Mouse (Mus musculus): ENCODE results near the gene Tssk4. TPM values are rescaled to one million over a fixed set of nuclear protein-coding genes. Genes with fewer than 3 reads are reported as not detected.

Tssk4 gene
- 0.50 TPM for polyA plus RNA-seq (2014; fragmentation: Illumina TruSeq; extraction: RNeasy Lipid Tissue Mini Kit (QIAGEN cat#74804); ENCODE audit: low read depth, low replicate concordance)

DNA sequence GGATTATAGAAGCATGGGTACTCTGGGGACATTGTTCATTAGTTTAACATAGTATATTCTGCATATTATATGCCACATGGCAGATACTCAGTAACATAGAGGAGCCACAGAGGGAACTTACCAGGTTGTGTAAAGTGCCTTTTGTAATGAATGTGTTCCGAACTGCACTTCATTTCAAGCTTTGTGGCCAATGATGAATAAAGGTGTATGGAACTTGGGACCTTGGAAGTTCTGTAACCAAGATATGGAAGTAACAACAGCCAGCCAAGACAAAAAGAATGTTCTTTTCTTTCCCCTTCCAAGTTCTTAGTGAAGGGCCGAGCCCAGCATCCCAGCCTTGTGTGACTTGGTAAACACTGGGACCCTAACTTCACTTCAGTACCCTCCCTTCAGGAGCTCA lies at the start of gene Tssk4:
Gene Tssk4 (plus strand): TSS at position 301 of the 400 bp plus-strand sequence.

GRCm38 (mm10) chr14:55603271-55603632 lies 46.7 kb upstream of the Tssk4 start, which contains the start of gene Irf9:
TSS of gene Irf9 (plus strand) at chr14:55603571.

DNA sequence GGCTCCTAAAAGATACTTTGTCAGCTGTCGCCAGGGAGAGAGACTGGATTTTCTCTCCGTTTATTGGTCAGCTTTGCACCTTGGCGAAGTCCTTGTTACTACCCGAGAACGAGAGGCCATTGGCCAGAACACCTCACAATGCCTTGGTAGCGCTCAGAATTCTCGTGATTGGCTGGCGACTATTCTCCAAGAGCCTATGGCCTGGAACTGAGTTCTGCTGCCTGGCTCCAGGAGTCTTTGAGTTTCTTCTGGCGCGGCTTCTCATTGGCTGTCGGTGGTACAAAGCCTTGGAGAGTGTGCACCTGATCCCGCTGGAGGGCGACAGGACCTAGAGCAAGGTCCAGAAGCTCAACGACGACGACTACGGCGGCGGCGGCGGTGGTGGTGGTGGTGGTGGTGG lies 32.2 kb upstream of the Tssk4 start, which contains the start of gene Rec8:
Gene Rec8 (plus strand): TSS at position 216 of the 400 bp plus-strand sequence.

GRCm38 (mm10) chr14:55635523-55636007 lies 14.4 kb upstream of the Tssk4 start, which contains the start of gene Ipo4:
TSS of gene Ipo4 (minus strand) at chr14:55635957.

DNA sequence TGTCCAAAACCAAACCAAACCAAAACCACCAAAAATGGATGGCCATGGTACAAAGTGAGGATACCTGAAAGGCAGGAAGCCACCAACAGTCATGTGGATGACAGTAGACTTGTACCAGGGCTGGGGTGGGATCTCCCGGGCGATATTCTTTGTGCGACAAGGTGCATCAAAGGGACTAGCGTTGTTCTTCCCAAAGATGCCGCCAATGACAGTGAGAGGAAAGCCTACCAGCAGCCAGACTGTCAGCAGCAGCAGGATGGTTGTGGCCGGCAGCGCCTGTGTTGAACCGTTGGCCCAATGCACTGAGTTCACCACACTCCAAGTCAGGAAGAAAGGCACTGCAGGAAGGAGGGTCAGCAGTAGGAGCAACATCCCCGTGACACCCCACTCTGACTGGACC lies 12.2 kb upstream of the Tssk4 start, which contains the start of gene Gm49378:
Gene Gm49378 (minus strand): TSS at position 101 of the 400 bp plus-strand sequence.

GRCm38 (mm10) chr14:55643060-55643907 lies 6.7 kb upstream of the Tssk4 start, which contains the start of gene Tm9sf1:
TSS of gene Tm9sf1 (minus strand) at chr14:55643806.

DNA sequence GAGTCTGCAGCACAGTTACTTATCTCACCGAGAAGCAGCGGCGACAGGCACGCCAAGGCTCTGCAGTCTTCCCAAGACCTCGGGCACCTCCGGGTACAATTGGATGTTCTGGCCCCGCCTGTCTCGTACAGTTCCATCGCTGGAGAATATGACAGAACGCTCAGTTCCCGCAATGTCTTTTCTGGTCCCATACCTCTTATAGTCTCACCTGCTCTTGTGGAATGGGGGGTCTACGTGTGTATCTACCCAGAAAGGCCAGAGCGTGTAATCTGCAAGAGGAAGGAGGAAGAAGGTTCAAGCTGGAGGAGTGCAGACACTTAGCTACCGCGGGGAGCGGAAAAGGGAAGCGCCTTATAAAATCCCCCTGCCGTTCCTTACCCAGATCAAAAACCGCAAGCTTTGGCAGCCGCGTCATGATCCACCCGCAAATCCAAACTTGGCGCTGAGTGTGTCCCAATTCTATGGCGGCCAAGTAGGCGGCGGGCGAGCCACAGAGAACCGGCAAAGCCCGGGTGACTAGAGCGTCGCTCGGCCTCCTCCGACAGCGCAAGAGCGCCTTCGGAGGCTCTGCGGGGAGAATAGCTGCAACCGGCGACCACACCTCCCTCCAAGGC lies 10.1 kb downstream of the Tssk4 start, which contains the start of gene Mdp1:
Gene Mdp1 (minus strand): TSS at position 549 of the 614 bp plus-strand sequence.

DNA sequence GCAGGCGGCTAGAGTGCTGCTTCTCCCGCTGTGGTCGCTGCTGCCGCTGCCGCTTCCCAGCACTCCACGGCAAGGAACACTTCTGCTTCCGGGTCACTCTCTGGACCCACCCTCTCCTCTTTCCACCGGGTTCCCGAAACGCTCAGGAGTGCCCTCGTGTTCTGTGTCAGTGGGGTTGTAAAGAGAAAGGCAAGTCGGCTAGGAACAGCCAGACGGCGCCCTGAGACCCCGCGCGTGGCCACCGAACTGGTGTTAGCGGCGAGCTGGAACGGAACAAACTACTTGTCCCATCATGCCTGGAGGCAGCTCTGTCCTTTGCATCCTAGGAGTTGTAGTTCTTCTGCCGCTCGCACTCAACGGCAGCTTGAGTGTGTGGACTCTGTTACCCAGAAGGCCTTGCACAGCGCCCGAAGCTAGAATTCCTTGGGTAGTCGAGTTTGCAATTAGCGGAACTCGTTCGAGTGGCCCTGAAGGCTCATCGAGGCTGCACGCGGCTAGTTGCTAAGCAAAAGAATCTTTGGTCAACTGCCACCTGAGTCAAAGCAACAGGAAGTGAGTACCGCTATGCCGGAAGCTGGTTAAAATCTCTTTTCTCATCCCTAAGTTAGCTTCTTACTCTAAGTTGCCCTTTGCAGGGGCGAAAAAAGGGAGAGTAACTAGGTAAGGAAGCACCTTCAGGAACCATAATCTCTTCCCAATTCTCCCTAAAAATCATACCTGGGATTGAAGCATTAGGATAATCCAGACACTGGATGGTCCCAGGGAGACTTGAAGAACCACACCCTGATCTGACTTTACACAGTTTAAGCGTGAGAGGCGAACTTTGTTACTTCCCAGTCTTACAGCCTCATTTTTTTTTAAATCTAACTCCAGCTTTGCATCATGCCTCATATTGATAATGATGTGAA lies 22.1 kb downstream of the Tssk4 start, which contains the start of the genes Gmpr2 and Nedd8:
Gene Gmpr2 (plus strand): TSS at position 109 of the 908 bp plus-strand sequence.
Gene Nedd8 (minus strand): TSS at position 292 of the 908 bp plus-strand sequence.

DNA sequence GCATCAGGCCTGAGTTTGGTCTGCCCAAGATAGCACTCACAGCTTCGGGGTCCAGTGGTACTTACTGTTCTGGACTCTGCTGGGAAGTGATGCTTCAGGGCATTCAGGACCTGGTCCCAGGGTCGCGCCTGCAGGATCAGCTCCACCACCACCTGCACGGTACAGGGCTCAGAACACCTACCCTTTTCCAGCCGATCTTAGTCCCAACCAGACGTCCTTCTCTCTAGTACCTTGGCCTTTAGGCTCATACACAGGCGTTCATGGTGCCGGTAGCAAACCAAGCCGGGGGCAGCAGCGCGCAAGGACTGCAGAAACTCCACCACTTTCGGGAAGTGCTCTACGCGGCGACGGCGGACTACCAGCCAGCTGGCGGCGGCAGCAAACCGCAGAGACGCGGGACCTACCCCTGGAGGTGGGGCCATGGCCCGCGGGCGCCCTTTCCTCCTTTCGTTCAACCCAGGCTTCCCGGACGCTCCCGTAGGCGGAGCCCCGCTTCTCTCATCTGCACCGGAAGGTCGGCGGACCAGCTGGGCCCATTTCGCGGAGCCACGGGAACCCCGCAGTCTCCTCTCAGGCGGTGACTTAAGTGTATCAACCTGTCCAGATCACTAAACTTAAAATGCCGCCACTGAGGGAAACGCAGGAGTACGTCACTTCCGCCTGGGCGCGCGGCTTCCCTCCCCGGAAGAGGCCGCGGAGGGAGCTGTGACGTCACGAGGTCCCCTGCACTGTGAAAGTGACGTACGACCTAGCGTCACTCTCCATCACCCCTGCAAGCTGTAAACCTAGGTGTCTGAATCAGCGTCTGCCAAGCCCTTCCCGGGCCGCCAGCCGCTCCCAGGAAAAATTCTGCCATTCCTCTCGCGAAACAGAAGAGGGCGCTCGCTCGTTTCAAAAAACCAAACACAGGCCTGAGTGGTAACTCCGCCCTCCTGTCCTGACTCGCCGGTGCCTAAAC lies 31.5 kb downstream of the Tssk4 start, which contains the start of gene Tinf2:
Gene Tinf2 (minus strand): TSS at position 661 of the 958 bp plus-strand sequence.

Other genes starting within 250 kb of the Tssk4 start
- 32.3 TPM for gene Dhrs4, start 171.4 kb upstream of the Tssk4 start, polyA plus RNA-seq (2014; fragmentation: Illumina TruSeq; extraction: RNeasy Lipid Tissue Mini Kit (QIAGEN cat#74804); ENCODE audit: low read depth, low replicate concordance)
- not detected for gene Carmil3, start 159.5 kb upstream of the Tssk4 start, polyA plus RNA-seq (2014; fragmentation: Illumina TruSeq; extraction: RNeasy Lipid Tissue Mini Kit (QIAGEN cat#74804); ENCODE audit: low read depth, low replicate concordance)
- not detected for gene Cpne6, start 139.7 kb upstream of the Tssk4 start, polyA plus RNA-seq (2014; fragmentation: Illumina TruSeq; extraction: RNeasy Lipid Tissue Mini Kit (QIAGEN cat#74804); ENCODE audit: low read depth, low replicate concordance)
- gene Nrl, start 125.2 kb upstream of the Tssk4 start, polyA plus RNA-seq (2014; fragmentation: Illumina TruSeq; extraction: RNeasy Lipid Tissue Mini Kit (QIAGEN cat#74804); ENCODE audit: low read depth, low replicate concordance) = not detected
- 5.2 TPM for gene Pck2, start 109.9 kb upstream of the Tssk4 start, polyA plus RNA-seq (2014; fragmentation: Illumina TruSeq; extraction: RNeasy Lipid Tissue Mini Kit (QIAGEN cat#74804); ENCODE audit: low read depth, low replicate concordance)
- gene Dcaf11, start 90.2 kb upstream of the Tssk4 start, polyA plus RNA-seq (2014; fragmentation: Illumina TruSeq; extraction: RNeasy Lipid Tissue Mini Kit (QIAGEN cat#74804); ENCODE audit: low read depth, low replicate concordance) = 21.3 TPM
- gene A730061H03Rik, start 89.8 kb upstream of the Tssk4 start, polyA plus RNA-seq (2014; fragmentation: Illumina TruSeq; extraction: RNeasy Lipid Tissue Mini Kit (QIAGEN cat#74804); ENCODE audit: low read depth, low replicate concordance) = not detected
- not detected for gene Fitm1, start 74.6 kb upstream of the Tssk4 start, polyA plus RNA-seq (2014; fragmentation: Illumina TruSeq; extraction: RNeasy Lipid Tissue Mini Kit (QIAGEN cat#74804); ENCODE audit: low read depth, low replicate concordance)
- 139 TPM for gene Psme1, start 72.1 kb upstream of the Tssk4 start, polyA plus RNA-seq (2014; fragmentation: Illumina TruSeq; extraction: RNeasy Lipid Tissue Mini Kit (QIAGEN cat#74804); ENCODE audit: low read depth, low replicate concordance)
- 7.3 TPM for gene Emc9, start 64.9 kb upstream of the Tssk4 start, polyA plus RNA-seq (2014; fragmentation: Illumina TruSeq; extraction: RNeasy Lipid Tissue Mini Kit (QIAGEN cat#74804); ENCODE audit: low read depth, low replicate concordance)
- gene Psme2, start 59.1 kb upstream of the Tssk4 start, polyA plus RNA-seq (2014; fragmentation: Illumina TruSeq; extraction: RNeasy Lipid Tissue Mini Kit (QIAGEN cat#74804); ENCODE audit: low read depth, low replicate concordance) = 171 TPM
- 10.6 TPM for gene Rnf31, start 58.5 kb upstream of the Tssk4 start, polyA plus RNA-seq (2014; fragmentation: Illumina TruSeq; extraction: RNeasy Lipid Tissue Mini Kit (QIAGEN cat#74804); ENCODE audit: low read depth, low replicate concordance)
- 51.9 TPM for gene Irf9, start 46.6 kb upstream of the Tssk4 start, polyA plus RNA-seq (2014; fragmentation: Illumina TruSeq; extraction: RNeasy Lipid Tissue Mini Kit (QIAGEN cat#74804); ENCODE audit: low read depth, low replicate concordance)
- gene Rec8, start 32.1 kb upstream of the Tssk4 start, polyA plus RNA-seq (2014; fragmentation: Illumina TruSeq; extraction: RNeasy Lipid Tissue Mini Kit (QIAGEN cat#74804); ENCODE audit: low read depth, low replicate concordance) = not detected
- 2.9 TPM for gene Ipo4, start 14.2 kb upstream of the Tssk4 start, polyA plus RNA-seq (2014; fragmentation: Illumina TruSeq; extraction: RNeasy Lipid Tissue Mini Kit (QIAGEN cat#74804); ENCODE audit: low read depth, low replicate concordance)
- gene Gm49378, start 12.3 kb upstream of the Tssk4 start, polyA plus RNA-seq (2014; fragmentation: Illumina TruSeq; extraction: RNeasy Lipid Tissue Mini Kit (QIAGEN cat#74804); ENCODE audit: low read depth, low replicate concordance) = 0.63 TPM
- gene Tm9sf1, start 6.4 kb upstream of the Tssk4 start, polyA plus RNA-seq (2014; fragmentation: Illumina TruSeq; extraction: RNeasy Lipid Tissue Mini Kit (QIAGEN cat#74804); ENCODE audit: low read depth, low replicate concordance) = 52.5 TPM
- 43.5 TPM for gene Mdp1, start 10.3 kb downstream of the Tssk4 start, polyA plus RNA-seq (2014; fragmentation: Illumina TruSeq; extraction: RNeasy Lipid Tissue Mini Kit (QIAGEN cat#74804); ENCODE audit: low read depth, low replicate concordance)
- 26.0 TPM for gene Gmpr2, start 21.8 kb downstream of the Tssk4 start, polyA plus RNA-seq (2014; fragmentation: Illumina TruSeq; extraction: RNeasy Lipid Tissue Mini Kit (QIAGEN cat#74804); ENCODE audit: low read depth, low replicate concordance)
- 50.1 TPM for gene Nedd8, start 21.9 kb downstream of the Tssk4 start, polyA plus RNA-seq (2014; fragmentation: Illumina TruSeq; extraction: RNeasy Lipid Tissue Mini Kit (QIAGEN cat#74804); ENCODE audit: low read depth, low replicate concordance)
- 13.6 TPM for gene Tinf2, start 31.6 kb downstream of the Tssk4 start, polyA plus RNA-seq (2014; fragmentation: Illumina TruSeq; extraction: RNeasy Lipid Tissue Mini Kit (QIAGEN cat#74804); ENCODE audit: low read depth, low replicate concordance)
- gene Tgm1, start 63.7 kb downstream of the Tssk4 start, polyA plus RNA-seq (2014; fragmentation: Illumina TruSeq; extraction: RNeasy Lipid Tissue Mini Kit (QIAGEN cat#74804); ENCODE audit: low read depth, low replicate concordance) = not detected
- gene Rabggta, start 72.1 kb downstream of the Tssk4 start, polyA plus RNA-seq (2014; fragmentation: Illumina TruSeq; extraction: RNeasy Lipid Tissue Mini Kit (QIAGEN cat#74804); ENCODE audit: low read depth, low replicate concordance) = 0.73 TPM
- 15.3 TPM for gene Dhrs1, start 95.5 kb downstream of the Tssk4 start, polyA plus RNA-seq (2014; fragmentation: Illumina TruSeq; extraction: RNeasy Lipid Tissue Mini Kit (QIAGEN cat#74804); ENCODE audit: low read depth, low replicate concordance)
- 3.3 TPM for gene Nop9, start 95.5 kb downstream of the Tssk4 start, polyA plus RNA-seq (2014; fragmentation: Illumina TruSeq; extraction: RNeasy Lipid Tissue Mini Kit (QIAGEN cat#74804); ENCODE audit: low read depth, low replicate concordance)
- gene Cideb, start 108.3 kb downstream of the Tssk4 start, polyA plus RNA-seq (2014; fragmentation: Illumina TruSeq; extraction: RNeasy Lipid Tissue Mini Kit (QIAGEN cat#74804); ENCODE audit: low read depth, low replicate concordance) = 5.6 TPM
- not detected for gene Ltb4r2, start 111.2 kb downstream of the Tssk4 start, polyA plus RNA-seq (2014; fragmentation: Illumina TruSeq; extraction: RNeasy Lipid Tissue Mini Kit (QIAGEN cat#74804); ENCODE audit: low read depth, low replicate concordance)
- not detected for gene Ltb4r1, start 115.8 kb downstream of the Tssk4 start, polyA plus RNA-seq (2014; fragmentation: Illumina TruSeq; extraction: RNeasy Lipid Tissue Mini Kit (QIAGEN cat#74804); ENCODE audit: low read depth, low replicate concordance)
- gene Adcy4, start 133.9 kb downstream of the Tssk4 start, polyA plus RNA-seq (2014; fragmentation: Illumina TruSeq; extraction: RNeasy Lipid Tissue Mini Kit (QIAGEN cat#74804); ENCODE audit: low read depth, low replicate concordance) = 0.19 TPM
- 4.4 TPM for gene Ripk3, start 138.7 kb downstream of the Tssk4 start, polyA plus RNA-seq (2014; fragmentation: Illumina TruSeq; extraction: RNeasy Lipid Tissue Mini Kit (QIAGEN cat#74804); ENCODE audit: low read depth, low replicate concordance)
- 2.6 TPM for gene Nfatc4, start 173.0 kb downstream of the Tssk4 start, polyA plus RNA-seq (2014; fragmentation: Illumina TruSeq; extraction: RNeasy Lipid Tissue Mini Kit (QIAGEN cat#74804); ENCODE audit: low read depth, low replicate concordance)
- 0.35 TPM for gene Nynrin, start 203.8 kb downstream of the Tssk4 start, polyA plus RNA-seq (2014; fragmentation: Illumina TruSeq; extraction: RNeasy Lipid Tissue Mini Kit (QIAGEN cat#74804); ENCODE audit: low read depth, low replicate concordance)
- 2.5 TPM for gene Cbln3, start 234.2 kb downstream of the Tssk4 start, polyA plus RNA-seq (2014; fragmentation: Illumina TruSeq; extraction: RNeasy Lipid Tissue Mini Kit (QIAGEN cat#74804); ENCODE audit: low read depth, low replicate concordance)
- gene Khnyn, start 234.8 kb downstream of the Tssk4 start, polyA plus RNA-seq (2014; fragmentation: Illumina TruSeq; extraction: RNeasy Lipid Tissue Mini Kit (QIAGEN cat#74804); ENCODE audit: low read depth, low replicate concordance) = 85.5 TPM